Mouse (Mus musculus) MEL (cell line): ENCODE results near the gene Fgf6.

Experiments
- CTCF ChIP-seq, 3 experiments: IDR thresholded peaks in 2 of 3; conservative IDR thresholded peaks in 1 of 3; 2 replicates each; pipeline ENCODE4 v1.5.1; 2011 to 2012; ENCODE audit warnings: low read length in 3 of 3, low read depth in 2 of 3, mild to moderate bottlenecking in 2 of 3, improper control_type of control experiment in 1 of 3, inconsistent platforms in 1 of 3, mixed read lengths in 1 of 3, moderate library complexity in 1 of 3; ENCODE audit not compliant: control insufficient read depth in 1 of 3, insufficient read depth in 1 of 3, poor library complexity in 1 of 3, severe bottlenecking in 1 of 3
- POLR2A ChIP-seq, 2 experiments: IDR thresholded peaks; 2 replicates each; pipeline ENCODE4 v1.6.1; 2011 to 2012; ENCODE audit warnings: low read length in 2 of 2, mild to moderate bottlenecking in 2 of 2, control low read depth in 1 of 2, improper control_type of control experiment in 1 of 2, low read depth in 1 of 2, moderate library complexity in 1 of 2; ENCODE audit not compliant: control insufficient read depth in 1 of 2, insufficient read depth in 1 of 2, poor library complexity in 1 of 2
- POLR2AphosphoS2 ChIP-seq: IDR thresholded peaks from 2 replicates; pipeline ENCODE4 v1.6.1; 2011; ENCODE audit warnings: low read length, improper control_type of control experiment
- POLR2AphosphoS5 ChIP-seq: IDR thresholded peaks from 2 replicates; pipeline ENCODE4 v1.6.1; 2012; ENCODE audit warnings: low read depth, borderline replicate concordance, mild to moderate bottlenecking, inconsistent platforms, low read length, moderate library complexity, mixed read lengths

GRCm38 (mm10) chr6:127020431-127020830, 5.0 kb downstream of the Fgf6 start:
- TF ChIP-seq CTCF (IDR thresholded peaks at IDR 0.05 in 2 of 3, conservative IDR thresholded peaks at IDR 0.05 in 1 of 3; ENCODE audit: control insufficient read depth in 1 of 3, insufficient read depth in 1 of 3, low read depth in 2 of 3, low read length in 3 of 3, poor library complexity in 1 of 3, severe bottlenecking in 1 of 3) (no peak), POLR2A (IDR thresholded peaks at IDR 0.05; ENCODE audit: control insufficient read depth in 1 of 2, insufficient read depth in 1 of 2, low read depth in 1 of 2, low read length in 2 of 2, poor library complexity in 1 of 2) (no peak), POLR2AphosphoS5 (no peak), POLR2AphosphoS2 (no peak)
